Comparison of ENCODE assay signal across 27 mouse cellular contexts in genomic region chr13:43454431-43454830, GRCm38 (mm10). TPM values are rescaled to one million over a fixed set of nuclear protein-coding genes. Genes with fewer than 3 reads are reported as not detected.
DNase-seq lines count a peak whose midpoint lies in the region; ATAC-seq and TF ChIP-seq lines count a peak whose summit lies in the region.
"Had no signal": no experiment of that assay in that cellular context is flagged by ENCODE, and none has a peak within 500 bp of the region (broad histone marks: within the 10 kb centered on the region; RNA-seq: fewer than 3 reads in every experiment).

No protein-coding gene starts in this region.

- no peaks in the 10 kb centered on the region for H3K27me3 ChIP-seq in megakaryocyte, embryonic 14.5 days (replicated peaks)
- H3K27me3 ChIP-seq in stomach, postnatal 0 days (ENCODE audit: control insufficient read depth, insufficient read depth, low read length): no peaks in the 10 kb centered on the region
- H3K27me3 ChIP-seq: CH12.LX; embryonic facial prominence, embryonic 12.5 days; embryonic facial prominence, embryonic 15.5 days; forebrain, embryonic 12.5 days; forebrain, embryonic 15.5 days; heart, embryonic 13.5 days; hindbrain, embryonic 12.5 days; Patski had no signal

- no peak overlapping the region for H3K9ac ChIP-seq in stomach, postnatal 0 days (ENCODE audit: low read length)
- H3K9ac ChIP-seq: embryonic facial prominence, embryonic 12.5 days; embryonic facial prominence, embryonic 15.5 days; forebrain, embryonic 12.5 days; forebrain, embryonic 15.5 days; heart, embryonic 13.5 days; hindbrain, embryonic 12.5 days had no signal

- no peaks in the 10 kb centered on the region for H3K9me3 ChIP-seq in megakaryocyte, embryonic 14.5 days
- no peaks in the 10 kb centered on the region for H3K9me3 ChIP-seq in stomach, postnatal 0 days (ENCODE audit: control insufficient read depth, low read length)
- H3K9me3 ChIP-seq: embryonic facial prominence, embryonic 12.5 days; embryonic facial prominence, embryonic 15.5 days; forebrain, embryonic 12.5 days; forebrain, embryonic 15.5 days; G1E; heart, embryonic 10.5 days; heart, embryonic 13.5 days; hindbrain, embryonic 12.5 days had no signal

- TF ChIP-seq EP300 in stomach, postnatal 0 days (optimal IDR thresholded peaks at IDR 0.05): no peak

- no peak for ATAC-seq in megakaryocyte, adult 5-6 weeks (ENCODE audit: poor library complexity, severe bottlenecking)
- peak; percentile 56; the same call in 1 of the 2 replicates for ATAC-seq in stomach, postnatal 0 days (ENCODE audit: low FRiP score, low TSS enrichment)
- ATAC-seq: forebrain, embryonic 15.5 days; hindbrain, postnatal 0 days; Patski had no signal

- peaks cover 87% of the 10 kb centered on the region for H3K4me1 ChIP-seq in megakaryocyte, embryonic 14.5 days
- H3K4me1 ChIP-seq in stomach, postnatal 0 days (replicated peaks; ENCODE audit: control insufficient read depth, insufficient read depth): no peaks in the 10 kb centered on the region

- peak; percentile 10 for DNase-seq in thymus, postnatal 0 days (ENCODE audit: low spot score)
- DNase-seq in thymus, adult 18-20 months: no peak
- DNase-seq in CD4-positive helper T cell, adult 2 months (ENCODE audit: low read depth, low spot score): peak; percentile 61
- peak; percentile 26 for DNase-seq in stomach, postnatal 0 days (ENCODE audit: low spot score)
- no peak for DNase-seq in lung, postnatal 10 days
- no peak for DNase-seq in right cerebral cortex, postnatal 4 days
- DNase-seq: adrenal gland, adult 2 months; adrenal gland, postnatal 14 days; cerebellum, adult 11 months; cerebellum, adult 2 months; cerebellum, adult 9-11 months; cerebellum, postnatal 25 days; gastrocnemius, postnatal 25 days; heart, adult 2 months had no signal

- peak overlapping the region; percentile 75 for H3K4me3 ChIP-seq in megakaryocyte, embryonic 14.5 days (replicated peaks)
- H3K4me3 ChIP-seq in stomach, postnatal 0 days (ENCODE audit: low read depth, low read length): no peak overlapping the region
- H3K4me3 ChIP-seq: embryonic facial prominence, embryonic 12.5 days; embryonic facial prominence, embryonic 15.5 days; forebrain, embryonic 12.5 days; forebrain, embryonic 15.5 days; heart, adult 2 months; heart, embryonic 10.5 days; heart, embryonic 13.5 days; hindbrain, embryonic 12.5 days had no signal

- TF ChIP-seq CTCF in stomach, postnatal 0 days (IDR thresholded peaks at IDR 0.05; ENCODE audit: low read depth): no peak

- peaks cover 48% of the 10 kb centered on the region for H3K36me3 ChIP-seq in megakaryocyte, embryonic 14.5 days (replicated peaks; ENCODE audit: low read length)
- H3K36me3 ChIP-seq in stomach, postnatal 0 days (ENCODE audit: control insufficient read depth, insufficient read depth, low read length): no peaks in the 10 kb centered on the region
- H3K36me3 ChIP-seq: embryonic facial prominence, embryonic 12.5 days; embryonic facial prominence, embryonic 15.5 days; forebrain, embryonic 12.5 days; forebrain, embryonic 15.5 days; heart, embryonic 10.5 days; hindbrain, embryonic 12.5 days had no signal

- no peak overlapping the region for H3K4me2 ChIP-seq in stomach, postnatal 0 days (replicated peaks; ENCODE audit: low read depth)
- H3K4me2 ChIP-seq: embryonic facial prominence, embryonic 12.5 days; embryonic facial prominence, embryonic 15.5 days; forebrain, embryonic 12.5 days; forebrain, embryonic 15.5 days; heart, embryonic 13.5 days; hindbrain, embryonic 12.5 days had no signal

- WGBS in stomach, postnatal 0 days: 51% methylated on average over 6 of the region's 7 CpGs

- no peak overlapping the region for H3K27ac ChIP-seq in stomach, postnatal 0 days (replicated peaks)
- H3K27ac ChIP-seq: embryonic facial prominence, embryonic 12.5 days; embryonic facial prominence, embryonic 15.5 days; forebrain, embryonic 12.5 days; forebrain, embryonic 15.5 days; heart, adult 2 months; heart, embryonic 10.5 days; hindbrain, embryonic 12.5 days; hindbrain, postnatal 0 days had no signal

RNA-seq across cellular contexts. Expression of gene Ranbp9, which starts 26.7 kb away (rescaled TPM):
- polyA plus RNA-seq in megakaryocyte, embryonic 14.5 days (2012; ENCODE audit: insufficient read depth, low replicate concordance): 15.7 and 40.8 TPM in 2 replicates
- total RNA-seq in megakaryocyte, adult 5-6 weeks (2015): 117 and 133 TPM in 2 replicates
- total RNA-seq in megakaryocyte, adult 5-6 weeks (2017): 119 and 134 TPM in 2 replicates
- 13.1 and 15.3 TPM in 2 replicates for polyA plus RNA-seq in thymus, postnatal 0 days (2015; fragmentation: Nextera tagmentation; extraction: Ambion mirVana)
- polyA plus RNA-seq in stomach, postnatal 0 days (2015; fragmentation: Nextera tagmentation; extraction: Ambion mirVana): 7.1 and 7.9 TPM in 2 replicates

RNA-seq across cellular contexts. Expression of gene Nol7, which starts 56.2 kb away (rescaled TPM):
- polyA plus RNA-seq in megakaryocyte, embryonic 14.5 days (2012; ENCODE audit: insufficient read depth, low replicate concordance): 91.2 and 260 TPM in 2 replicates
- 103 and 124 TPM in 2 replicates for total RNA-seq in megakaryocyte, adult 5-6 weeks (2015)
- 147 and 159 TPM in 2 replicates for total RNA-seq in megakaryocyte, adult 5-6 weeks (2017)
- polyA plus RNA-seq in thymus, postnatal 0 days (2015; fragmentation: Nextera tagmentation; extraction: Ambion mirVana): 282 and 292 TPM in 2 replicates
- polyA plus RNA-seq in stomach, postnatal 0 days (2015; fragmentation: Nextera tagmentation; extraction: Ambion mirVana): 118 and 119 TPM in 2 replicates

Comparison
In these comparisons a context has a peak if more than half of its experiments do, and no peak if none do; other contexts are left out.
1. DNase-seq: peak in thymus, postnatal 0 days (single experiment), CD4-positive helper T cell, adult 2 months (single experiment) and stomach, postnatal 0 days (single experiment); none in thymus, adult 18-20 months (0 of 2), lung, postnatal 10 days (single experiment) and right cerebral cortex, postnatal 4 days (single experiment).